Mouse (Mus musculus) ES-Bruce4 (cell line): ENCODE data around the gene Gnas.

Experiments
- CTCF ChIP-seq: IDR thresholded peaks from one replicate; pipeline ENCODE4 v1.8.1; 2011; ENCODE audit warnings: low read depth, low read length
- EP300 ChIP-seq: IDR thresholded peaks from 2 replicates; pipeline ENCODE4 v1.6.1; 2011; ENCODE audit warnings: low read depth, low read length; ENCODE audit not compliant: insufficient read depth
- POLR2A ChIP-seq: IDR thresholded peaks from one replicate; pipeline ENCODE4 v1.8.1; 2011; ENCODE audit warnings: low read length; ENCODE audit not compliant: insufficient read depth

GRCm38 (mm10) chr2:174300186-174300585 is 16.1 kb downstream of the Gnas start:
- TF ChIP-seq CTCF (no peak), POLR2A (no peak), EP300 (no peak)
